Mouse (Mus musculus) midbrain, embryonic 11.5 days (tissue): ENCODE results near the gene Cat. TPM values are rescaled to one million over a fixed set of nuclear protein-coding genes. Genes with fewer than 3 reads are reported as not detected.

Experiments
- ATAC-seq: fragments of 200-750 bp; cut with Nextera tagmentation; 2 replicates; pipeline ENCODE4 v1.8.0; 2017; ENCODE audit warnings: moderate TSS enrichment, moderate library complexity; ENCODE audit not compliant: low FRiP score
- DNase-seq: peaks from one replicate; pipeline ENCODE4 v3.0.0; 2015; ENCODE audit warnings: low spot score; ENCODE audit errors: missing footprints
- H3K27ac ChIP-seq: fragments of 300-500 bp; sonication (generic); 2 replicates; pipeline ENCODE4 v1.5.1; 2014; ENCODE audit warnings: low read depth, low read length
- H3K27me3 ChIP-seq: fragments of 300-500 bp; sonication (generic); 2 replicates; pipeline ENCODE4 v1.6.1; 2014; ENCODE audit warnings: mild to moderate bottlenecking, low read length, moderate library complexity, mixed read lengths; ENCODE audit not compliant: control insufficient read depth, insufficient read depth
- H3K36me3 ChIP-seq: fragments of 300-500 bp; sonication (generic); 2 replicates; pipeline ENCODE4 v1.6.1; 2014; ENCODE audit warnings: mild to moderate bottlenecking, low read length, moderate library complexity, mixed read lengths; ENCODE audit not compliant: control insufficient read depth, insufficient read depth
- H3K4me1 ChIP-seq: fragments of 300-500 bp; sonication (generic); 2 replicates; pipeline ENCODE4 v1.6.1; 2014; ENCODE audit warnings: low read length; ENCODE audit not compliant: control insufficient read depth, insufficient read depth
- H3K4me2 ChIP-seq: fragments of 300-500 bp; sonication (generic); 2 replicates; pipeline ENCODE4 v1.6.1; 2014; ENCODE audit warnings: mild to moderate bottlenecking, moderate library complexity
- H3K4me3 ChIP-seq: fragments of 300-500 bp; sonication (generic); 2 replicates; pipeline ENCODE4 v1.5.1; 2014; ENCODE audit warnings: low read depth, low read length
- H3K9ac ChIP-seq: fragments of 300-500 bp; sonication (generic); 2 replicates; pipeline ENCODE4 v1.6.1; 2014; ENCODE audit warnings: low read length
- H3K9me3 ChIP-seq: fragments of 300-500 bp; sonication (generic); 2 replicates; pipeline ENCODE4 v1.6.1; 2016; ENCODE audit warnings: low read length; ENCODE audit not compliant: control insufficient read depth
- WGBS: fragments of 180-500 bp; shearing (Covaris S2); extraction: QIAGEN DNeasy Blood & Tissue Kit; methylation state at CpG from one replicate; pipeline ENCODE4 v1.1.7; 2014; 5-methylcytosine and 5-hydroxymethylcytosine counted together
- polyA plus RNA-seq: library from polyadenylated mRNA; unstranded; fragments of >200 nt; fragmentation: Nextera tagmentation; extraction: Ambion mirVana; gene quantifications from 2 replicates; pipeline ENCODE4 v1.2.1, GENCODE M21; 2014

Cat gene
- polyA plus RNA-seq, 1 experiment from 2014 or later: 149 TPM

GRCm38 (mm10) chr2:103436534-103436933 lies 48.4 kb downstream of the Cat start:
- 78% methylated on average over 5 of the region's 5 CpGs for WGBS
- H3K27ac ChIP-seq: no peak overlapping the region
- no peak for DNase-seq

DNA sequence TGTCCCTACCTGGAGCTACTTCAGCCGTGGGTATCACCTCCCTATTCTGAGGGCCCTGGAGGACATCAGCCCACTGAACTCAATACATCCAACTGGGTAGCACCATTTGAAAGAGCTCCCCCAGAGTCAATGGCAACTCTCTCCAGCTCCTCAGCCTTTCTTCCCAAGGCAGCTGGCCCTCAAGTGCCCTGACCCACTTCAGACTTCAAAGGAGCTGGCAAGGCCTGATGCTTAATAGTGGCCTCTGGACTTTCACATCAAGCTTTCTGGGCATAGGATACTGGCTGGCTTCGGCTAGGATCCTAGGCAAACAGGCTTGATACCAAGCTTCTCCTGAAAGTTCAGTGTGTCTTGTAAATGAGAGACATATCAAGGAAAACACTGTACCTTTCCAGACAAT lies 49.9 kb downstream of the Cat start:
- ATAC-seq: no peak
- H3K27ac ChIP-seq: no peak overlapping the region
- no peaks in the 10 kb centered on the region for H3K9me3 ChIP-seq
- no peak overlapping the region for H3K4me3 ChIP-seq
- H3K4me1 ChIP-seq: peaks cover 2% of the 10 kb centered on the region; the same call in 1 of the 2 replicates
- WGBS: 83% methylated on average over 2 of the region's 2 CpGs
- no peaks in the 10 kb centered on the region for H3K27me3 ChIP-seq
- H3K36me3 ChIP-seq: no peaks in the 10 kb centered on the region
- DNase-seq: no peak
- no peak overlapping the region for H3K9ac ChIP-seq
- H3K4me2 ChIP-seq: no peak overlapping the region

More at GRCm38 (mm10) chr2:103436534-103436933, 48.4 kb downstream of the Cat start:
- no peak overlapping the region for H3K9ac ChIP-seq
- no peak overlapping the region for H3K4me3 ChIP-seq
- no peaks in the 10 kb centered on the region for H3K27me3 ChIP-seq
- no peak overlapping the region for H3K4me2 ChIP-seq
- ATAC-seq: no peak
- H3K36me3 ChIP-seq: no peaks in the 10 kb centered on the region
- H3K9me3 ChIP-seq: no peaks in the 10 kb centered on the region
- H3K4me1 ChIP-seq: peaks cover 2% of the 10 kb centered on the region; the same call in 1 of the 2 replicates

DNA sequence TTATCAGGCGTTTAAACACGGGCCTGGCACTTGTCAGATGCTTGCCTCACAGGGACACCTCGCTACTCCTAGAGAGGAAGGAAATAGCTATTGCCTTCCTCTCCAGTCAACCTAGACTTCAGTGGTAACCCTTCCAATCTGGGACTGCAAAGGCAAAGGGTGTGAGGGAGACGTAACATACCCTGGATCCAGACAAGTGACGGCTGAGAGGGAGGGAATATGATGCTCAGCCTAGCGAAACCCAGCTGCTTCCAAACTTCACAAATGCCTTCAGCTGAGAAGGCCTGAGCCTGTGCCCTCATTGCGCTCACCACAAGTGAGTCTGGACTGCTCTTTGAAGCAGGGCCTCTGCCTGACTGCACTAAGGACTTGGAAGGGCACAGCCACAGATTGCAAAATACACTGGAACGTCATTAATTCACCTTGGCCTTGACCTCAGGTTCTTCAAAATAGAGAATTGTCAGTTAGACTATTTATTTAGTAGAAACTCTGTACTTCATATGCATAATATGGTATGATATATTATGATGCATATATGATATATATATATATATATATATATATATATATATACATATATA lies 52.2 kb downstream of the Cat start:
- DNase-seq (peak; percentile 23), ATAC-seq (no peak)
- Histone ChIP-seq H3K36me3 (no peaks in the 10 kb centered on the region), H3K4me2 (no peak overlapping the region), H3K27me3 (no peaks in the 10 kb centered on the region), H3K27ac (no peak overlapping the region), H3K9me3 (no peaks in the 10 kb centered on the region), H3K9ac (no peak overlapping the region), H3K4me3 (no peak overlapping the region), H3K4me1 (peaks cover 2% of the 10 kb centered on the region; the same call in 1 of the 2 replicates)
- 81% methylated on average over 8 of the region's 8 CpGs for WGBS

GRCm38 (mm10) chr2:103430712-103431111 lies 54.2 kb downstream of the Cat start:
- Histone ChIP-seq H3K9ac (no peak overlapping the region), H3K4me1 (peaks cover 4% of the 10 kb centered on the region; the same call in 1 of the 2 replicates), H3K36me3 (no peaks in the 10 kb centered on the region), H3K27me3 (no peaks in the 10 kb centered on the region), H3K4me3 (no peak overlapping the region), H3K4me2 (no peak overlapping the region), H3K27ac (no peak overlapping the region), H3K9me3 (no peaks in the 10 kb centered on the region)
- 55% methylated on average over 1 of the region's 1 CpGs for WGBS
- ATAC-seq: no peak
- peak; percentile 65 for DNase-seq

GRCm38 (mm10) chr2:103428356-103428755 lies 56.6 kb downstream of the Cat start:
- H3K4me1 ChIP-seq: peaks cover 11% of the 10 kb centered on the region
- 93% methylated on average over 3 of the region's 3 CpGs for WGBS
- H3K36me3 ChIP-seq: no peaks in the 10 kb centered on the region
- no peaks in the 10 kb centered on the region for H3K27me3 ChIP-seq
- H3K4me3 ChIP-seq: no peak overlapping the region
- H3K9ac ChIP-seq: no peak overlapping the region
- H3K9me3 ChIP-seq: no peaks in the 10 kb centered on the region
- ATAC-seq (no peak), DNase-seq (no peak)
- no peak overlapping the region for H3K27ac ChIP-seq
- no peak overlapping the region for H3K4me2 ChIP-seq

DNA sequence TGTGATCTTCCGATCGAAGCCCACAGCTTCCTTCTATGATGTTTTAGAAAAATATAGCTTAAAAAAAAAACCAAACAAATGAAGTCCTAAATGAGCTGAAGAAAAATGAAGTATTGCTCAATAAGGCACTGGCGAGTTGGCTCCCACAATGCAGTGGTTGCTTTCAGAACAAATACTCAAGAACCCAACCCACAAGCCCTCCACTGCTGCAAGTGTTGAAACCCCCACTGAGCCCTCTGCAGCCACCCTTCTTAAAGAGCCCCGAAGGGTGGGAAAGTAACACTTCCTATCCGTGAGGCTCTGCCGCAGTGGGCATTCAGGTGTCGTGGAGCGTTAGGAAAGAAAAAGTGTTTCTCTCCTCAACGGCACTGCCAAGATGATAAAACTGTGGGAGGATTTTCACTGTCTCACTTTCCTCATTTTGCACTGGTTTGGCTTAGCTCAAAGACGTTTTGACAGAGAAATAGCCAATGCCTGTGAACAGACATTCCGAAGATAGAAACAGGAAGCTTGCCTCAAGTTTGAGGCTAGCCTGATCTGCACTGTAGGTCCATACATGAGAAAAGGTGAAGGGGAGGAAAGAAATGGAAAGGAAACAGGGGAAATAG lies 59.4 kb downstream of the Cat start:
- Histone ChIP-seq H3K27ac (no peak overlapping the region), H3K4me3 (no peak overlapping the region), H3K9ac (no peak overlapping the region), H3K27me3 (no peaks in the 10 kb centered on the region), H3K4me1 (peaks cover 10% of the 10 kb centered on the region; the same call in 1 of the 2 replicates), H3K36me3 (no peaks in the 10 kb centered on the region), H3K9me3 (no peaks in the 10 kb centered on the region), H3K4me2 (no peak overlapping the region)
- DNase-seq (no peak), ATAC-seq (no peak)
- 83% methylated on average over 11 of the region's 11 CpGs for WGBS

GRCm38 (mm10) chr2:103424349-103425026 lies 60.5 kb downstream of the Cat start:
- no peaks in the 10 kb centered on the region for H3K9me3 ChIP-seq
- DNase-seq (peak; percentile 98), ATAC-seq (peak; percentile 72)
- H3K4me2 ChIP-seq: peak overlapping the region; percentile 30
- no peak overlapping the region for H3K4me3 ChIP-seq
- H3K27ac ChIP-seq: no peak overlapping the region
- H3K9ac ChIP-seq: peak overlapping the region; percentile 17; the same call in 1 of the 2 replicates
- 16% methylated on average over 12 of the region's 12 CpGs for WGBS
- no peaks in the 10 kb centered on the region for H3K36me3 ChIP-seq
- H3K27me3 ChIP-seq: no peaks in the 10 kb centered on the region
- H3K4me1 ChIP-seq: peaks cover 10% of the 10 kb centered on the region; the same call in 1 of the 2 replicates

GRCm38 (mm10) chr2:103423884-103424283 lies 61.1 kb downstream of the Cat start:
- Histone ChIP-seq H3K9ac (peak overlapping the region; percentile 17; the same call in 1 of the 2 replicates), H3K27ac (no peak overlapping the region)

More at GRCm38 (mm10) chr2:103423884-103424283, 61.1 kb downstream of the Cat start:
- H3K9me3 ChIP-seq: no peaks in the 10 kb centered on the region
- WGBS: 52% methylated on average over 12 of the region's 12 CpGs
- ATAC-seq (peak; percentile 25; the same call in 1 of the 2 replicates), DNase-seq (peak; percentile 83)
- H3K27me3 ChIP-seq: no peaks in the 10 kb centered on the region
- H3K36me3 ChIP-seq: no peaks in the 10 kb centered on the region
- H3K4me3 ChIP-seq: no peak overlapping the region
- peaks cover 10% of the 10 kb centered on the region; the same call in 1 of the 2 replicates for H3K4me1 ChIP-seq
- H3K4me2 ChIP-seq: peak overlapping the region; percentile 30
